Mouse (Mus musculus) CH12.LX (cell line): Measurements from ENCODE around the gene Prss2. TPM values are rescaled to one million over a fixed set of nuclear protein-coding genes. Genes with fewer than 3 reads are reported as not detected.

Source experiments
- DNase-seq: peaks from one replicate; pipeline ENCODE4 v3.0.0-alpha.2; 2013; ENCODE audit errors: extremely low read depth
- H3K27ac ChIP-seq: 2 replicates; pipeline ENCODE4 v1.5.1; 2012; ENCODE audit warnings: low read depth, mild to moderate bottlenecking, control low read depth, moderate library complexity; ENCODE audit not compliant: insufficient read depth
- H3K27me3 ChIP-seq: replicated peaks from 2 replicates; pipeline ENCODE3; 2012; ENCODE audit warnings: inconsistent platforms
- H3K36me3 ChIP-seq, 2 experiments: replicated peaks in 1 of 2; 2 replicates each; pipeline versions ENCODE3 to v1.6.1; 2012; ENCODE audit warnings: inconsistent platforms in 1 of 2, low read length in 1 of 2, mild to moderate bottlenecking in 1 of 2, mixed read lengths in 1 of 2, moderate library complexity in 1 of 2; ENCODE audit not compliant: control insufficient read depth in 1 of 2, insufficient read depth in 1 of 2
- H3K4me1 ChIP-seq, 2 experiments: 2 replicates each; pipeline ENCODE4 v1.6.1; 2012; ENCODE audit warnings: inconsistent platforms in 1 of 2, moderate library complexity in 1 of 2; ENCODE audit not compliant: insufficient read depth in 2 of 2, control insufficient read depth in 1 of 2
- H3K4me2 ChIP-seq: 2 replicates; pipeline ENCODE4 v1.6.1; 2012; ENCODE audit warnings: low read depth, mild to moderate bottlenecking, control low read depth; ENCODE audit not compliant: poor library complexity, insufficient read depth, severe bottlenecking
- H3K4me3 ChIP-seq, 3 experiments: fragments of 150-350 bp in 1 of 3; sonication (generic) in 1 of 3; replicated peaks in 1 of 3; 2 replicates each; pipeline versions ENCODE3 to v1.5.1; 2011 to 2012; ENCODE audit warnings: low read depth in 2 of 3, low read length in 2 of 3, mild to moderate bottlenecking in 2 of 3, moderate library complexity in 2 of 3, control low read depth in 1 of 3, improper control_type of control experiment in 1 of 3, inconsistent platforms in 1 of 3, mixed read lengths in 1 of 3; ENCODE audit not compliant: poor library complexity in 1 of 3
- H3K79me2 ChIP-seq: replicated peaks from 2 replicates; pipeline ENCODE4 v1.6.1; 2012; ENCODE audit warnings: mild to moderate bottlenecking, moderate library complexity; ENCODE audit not compliant: control insufficient read depth, poor library complexity, insufficient read depth, severe bottlenecking; ENCODE audit errors: extremely low read depth
- H3K9ac ChIP-seq: 2 replicates; pipeline ENCODE4 v1.6.1; 2012; ENCODE audit warnings: low read depth, mild to moderate bottlenecking, control low read depth, moderate library complexity; ENCODE audit not compliant: insufficient read depth
- H3K9me3 ChIP-seq: replicated peaks from 2 replicates; pipeline ENCODE3; 2012; ENCODE audit warnings: low read length, inconsistent platforms, mixed read lengths
- CTCF ChIP-seq, 2 experiments: IDR thresholded peaks in 1 of 2; conservative IDR thresholded peaks in 1 of 2; 2 replicates each; pipeline ENCODE4 v1.5.1; 2011 to 2012; ENCODE audit warnings: low read depth in 2 of 2, low read length in 2 of 2, improper control_type of control experiment in 1 of 2, inconsistent platforms in 1 of 2, mild to moderate bottlenecking in 1 of 2, moderate library complexity in 1 of 2
- E2F4 ChIP-seq: IDR thresholded peaks from 2 replicates; pipeline ENCODE4 v1.6.1; 2011; ENCODE audit warnings: low read depth, low read length, improper control_type of control experiment; ENCODE audit not compliant: insufficient replicate concordance
- ELF1 ChIP-seq: IDR thresholded peaks from 2 replicates; pipeline ENCODE4 v1.6.1; 2014; ENCODE audit warnings: low read depth, mild to moderate bottlenecking, inconsistent platforms, low read length, improper control_type of control experiment
- HCFC1 ChIP-seq: IDR thresholded peaks from 2 replicates; pipeline ENCODE4 v1.6.1; 2012; ENCODE audit warnings: low read depth, mild to moderate bottlenecking, inconsistent platforms, low read length, improper control_type of control experiment
- IRF4 ChIP-seq: IDR thresholded peaks from 2 replicates; pipeline ENCODE4 v1.6.1; 2014; ENCODE audit warnings: low read depth, mild to moderate bottlenecking, inconsistent platforms, low read length, improper control_type of control experiment
- MAFK ChIP-seq: IDR thresholded peaks from 2 replicates; pipeline ENCODE4 v1.6.1; 2011; ENCODE audit warnings: low read length, improper control_type of control experiment; ENCODE audit not compliant: insufficient replicate concordance
- MAX ChIP-seq: IDR thresholded peaks from 2 replicates; pipeline ENCODE4 v1.6.1; 2011; ENCODE audit warnings: low read length, improper control_type of control experiment
- MAZ ChIP-seq: IDR thresholded peaks from 2 replicates; pipeline ENCODE4 v1.6.1; 2012; ENCODE audit warnings: low read depth, mild to moderate bottlenecking, inconsistent platforms, low read length, improper control_type of control experiment, moderate library complexity
- MEF2A ChIP-seq: IDR thresholded peaks from 2 replicates; pipeline ENCODE4 v1.6.1; 2014; ENCODE audit warnings: low read depth, mild to moderate bottlenecking, inconsistent platforms, low read length, improper control_type of control experiment, borderline replicate concordance
- MYC ChIP-seq: IDR thresholded peaks from 2 replicates; pipeline ENCODE4 v1.6.1; 2011; ENCODE audit warnings: low read depth, mild to moderate bottlenecking, improper control_type of control experiment, low read length
- NELFE ChIP-seq: IDR thresholded peaks from 2 replicates; pipeline ENCODE4 v1.6.1; 2011; ENCODE audit warnings: low read depth, low read length, improper control_type of control experiment
- PAX5 ChIP-seq: IDR thresholded peaks from 2 replicates; pipeline ENCODE4 v1.6.1; 2012; ENCODE audit warnings: low read length, inconsistent platforms, mixed read lengths
- POLR2A ChIP-seq: IDR thresholded peaks from 2 replicates; pipeline ENCODE4 v1.6.1; 2011; ENCODE audit warnings: low read depth, mild to moderate bottlenecking, improper control_type of control experiment, low read length
- RCOR1 ChIP-seq: conservative IDR thresholded peaks from 2 replicates; pipeline ENCODE4 v1.6.1; 2012; ENCODE audit warnings: low read depth, mild to moderate bottlenecking, inconsistent platforms, low read length, improper control_type of control experiment
- SMC3 ChIP-seq: IDR thresholded peaks from 2 replicates; pipeline ENCODE4 v1.6.1; 2011; ENCODE audit warnings: low read depth, low read length, improper control_type of control experiment
- TCF12 ChIP-seq: IDR thresholded peaks from 2 replicates; pipeline ENCODE4 v1.6.1; 2014; ENCODE audit warnings: low read depth, mild to moderate bottlenecking, inconsistent platforms, low read length, improper control_type of control experiment
- UBTF ChIP-seq: IDR thresholded peaks from 2 replicates; pipeline ENCODE4 v1.6.1; 2012; ENCODE audit warnings: low read depth, mild to moderate bottlenecking, inconsistent platforms, low read length, improper control_type of control experiment, moderate library complexity
- USF1 ChIP-seq: IDR thresholded peaks from 2 replicates; pipeline ENCODE4 v1.6.1; 2014; ENCODE audit warnings: low read depth, mild to moderate bottlenecking, inconsistent platforms, low read length, improper control_type of control experiment
- ZMIZ1 ChIP-seq: IDR thresholded peaks from 2 replicates; pipeline ENCODE4 v1.6.1; 2012; ENCODE audit warnings: low read depth, mild to moderate bottlenecking, inconsistent platforms, low read length, improper control_type of control experiment
- dilution Hi-C: fragments of 300-500 bp; cut with MboI; formaldehyde crosslinking; loops from 2 replicates; pipeline ENCODE4 v1.14.3; 2020; ENCODE audit warnings: low sequenced_read_pairs; ENCODE audit not compliant: extremely low pct_unique_long_range_greater_than_20kb, extremely low pct_ligation_motif_present
- in situ Hi-C: fragments of 300-500 bp; cut with MboI; formaldehyde crosslinking; loops from 3 replicates; pipeline ENCODE4 v1.14.3; 2019; ENCODE audit warnings: low sequenced_read_pairs, low pct_ligation_motif_present, low pct_unique_long_range_greater_than_20kb, mixed read lengths
- polyA plus RNA-seq: library from polyadenylated mRNA; unstranded; fragments of >175 nt; gene quantifications from 2 replicates; pipeline ENCODE4 v1.2.1, GENCODE M21; 2012; ENCODE audit warnings: low read depth; ENCODE audit not compliant: insufficient read length
- total RNA-seq, 2 experiments: library from RNA; depleted of rRNA; stranded (reverse); fragments of 300-350 nt in 1 of 2; fragments of >200 nt in 1 of 2; gene quantifications; 2 replicates each; pipeline ENCODE4 v1.2.3; 2012 to 2014

Prss2 gene
- total and polyA plus RNA-seq, 3 experiments = not detected

GRCm38 (mm10) chr6:41557468-41557867, 35.9 kb downstream of the Prss2 start (continued):
- no peak for TF ChIP-seq ELF1

DNA sequence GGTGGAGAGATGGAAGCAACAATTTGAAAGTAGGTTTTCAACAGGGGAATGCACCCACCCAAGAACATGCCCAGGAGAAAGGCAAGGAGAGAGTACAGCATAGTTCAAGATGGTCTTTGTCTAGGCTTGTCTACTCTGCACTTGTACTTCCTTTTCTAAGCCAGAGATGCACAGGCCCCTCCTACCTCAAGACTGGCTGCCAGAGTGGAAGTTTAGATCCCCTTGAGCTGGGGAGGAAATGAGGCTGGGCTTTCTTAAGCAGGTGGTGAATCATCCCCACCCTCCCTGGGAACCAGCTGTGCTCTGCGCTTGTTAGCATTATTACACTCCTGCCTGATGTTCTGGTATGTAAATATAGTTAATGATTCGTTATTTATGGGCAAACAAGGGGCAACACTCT, 36.7 kb downstream of the Prss2 start:
- H3K36me3 ChIP-seq = no peaks in the 10 kb centered on the region
- no peak for TF ChIP-seq SMC3
- TF ChIP-seq ZMIZ1 = no peak
- TF ChIP-seq E2F4 = no peak
- no peak for TF ChIP-seq PAX5
- no peak for TF ChIP-seq IRF4
- TF ChIP-seq RCOR1 = no peak
- no peak overlapping the region for H3K4me2 ChIP-seq
- H3K27ac ChIP-seq = no peak overlapping the region
- peaks cover 0 to 36% of the 10 kb centered on the region in 2 experiments; a peak in 2 of 4 replicates for H3K4me1 ChIP-seq
- H3K9ac ChIP-seq = no peak overlapping the region
- H3K27me3 ChIP-seq = no peaks in the 10 kb centered on the region
- H3K79me2 ChIP-seq = no peaks in the 10 kb centered on the region
- in situ Hi-C loops = no loop called here
- dilution Hi-C loops = no loop called here
- H3K9me3 ChIP-seq = no peaks in the 10 kb centered on the region
- peak; percentile 54 for DNase-seq
- H3K4me3 ChIP-seq = no peak overlapping the region

- H3K4me2 ChIP-seq = no peak overlapping the region
- no peaks in the 10 kb centered on the region for H3K36me3 ChIP-seq
- H3K79me2 ChIP-seq = no peaks in the 10 kb centered on the region
- no peak overlapping the region for H3K9ac ChIP-seq
- H3K27me3 ChIP-seq = no peaks in the 10 kb centered on the region
- dilution Hi-C loops = no loop called here
- no peaks in the 10 kb centered on the region for H3K9me3 ChIP-seq
- DNase-seq = no peak
- no peak overlapping the region for H3K4me3 ChIP-seq
- H3K4me1 ChIP-seq = peaks cover 0 to 30% of the 10 kb centered on the region in 2 experiments; a peak in 2 of 4 replicates
- TF ChIP-seq ZMIZ1 = no peak
- TF ChIP-seq TCF12 = no peak
- TF ChIP-seq MAZ = no peak
- no peak for TF ChIP-seq MAX
- no peak for TF ChIP-seq CTCF (conservative IDR thresholded peaks at IDR 0.05 in 1 of 2, IDR thresholded peaks at IDR 0.05 in 1 of 2; ENCODE audit: low read depth in 2 of 2, low read length in 2 of 2)
- TF ChIP-seq UBTF = no peak
- no peak for TF ChIP-seq MYC
- TF ChIP-seq POLR2A = no peak
- no peak for TF ChIP-seq USF1
- no peak for TF ChIP-seq MAFK
- TF ChIP-seq NELFE = no peak
- no peak for TF ChIP-seq HCFC1
- TF ChIP-seq MEF2A = no peak
- in situ Hi-C loops = no loop called here
- no peak overlapping the region for H3K27ac ChIP-seq
Measured at GRCm38 (mm10) chr6:41559331-41559730, 37.7 kb downstream of the Prss2 start.
